Mouse (Mus musculus) midbrain, embryonic 13.5 days (tissue): Measurements from ENCODE around the gene Dbt. TPM values are rescaled to one million over a fixed set of nuclear protein-coding genes. Genes with fewer than 3 reads are reported as not detected.
A peak's percentile ranks its signal among the peaks of the same experiment; 100 is the strongest.

Source experiments
- ATAC-seq: fragments of 200-750 bp; cut with Nextera tagmentation; 2 replicates; pipeline ENCODE4 v1.8.0; 2017; ENCODE audit warnings: mild to moderate bottlenecking, moderate TSS enrichment, moderate library complexity
- H3K27ac ChIP-seq: fragments of 300-500 bp; sonication (generic); 2 replicates; pipeline ENCODE4 v1.5.1; 2015; ENCODE audit warnings: inconsistent platforms, mild to moderate bottlenecking, moderate library complexity
- H3K27me3 ChIP-seq: fragments of 300-500 bp; sonication (generic); 2 replicates; pipeline ENCODE4 v1.6.1; 2015; ENCODE audit warnings: mild to moderate bottlenecking, inconsistent platforms
- H3K36me3 ChIP-seq: fragments of 300-500 bp; sonication (generic); 2 replicates; pipeline ENCODE4 v1.6.1; 2015; ENCODE audit warnings: mild to moderate bottlenecking, inconsistent platforms
- H3K4me1 ChIP-seq: fragments of 300-500 bp; sonication (generic); replicated peaks from 2 replicates; pipeline ENCODE4 v1.6.1; 2015; ENCODE audit warnings: inconsistent platforms
- H3K4me2 ChIP-seq: fragments of 300-500 bp; sonication (generic); replicated peaks from 2 replicates; pipeline ENCODE4 v1.6.1; 2015; ENCODE audit warnings: moderate library complexity, mild to moderate bottlenecking, inconsistent platforms
- H3K4me3 ChIP-seq: fragments of 300-500 bp; sonication (generic); replicated peaks from 2 replicates; pipeline ENCODE4 v1.5.1; 2015; ENCODE audit warnings: mild to moderate bottlenecking, inconsistent platforms
- H3K9ac ChIP-seq: fragments of 300-500 bp; sonication (generic); replicated peaks from 2 replicates; pipeline ENCODE4 v1.6.1; 2015; ENCODE audit warnings: mild to moderate bottlenecking, inconsistent platforms
- H3K9me3 ChIP-seq: fragments of 300-500 bp; sonication (generic); 2 replicates; pipeline ENCODE4 v1.6.1; 2016; ENCODE audit warnings: mild to moderate bottlenecking, inconsistent platforms
- WGBS: fragments of 180-500 bp; shearing (Covaris S2); methylation state at CpG from one replicate; pipeline ENCODE4 v1.1.7; 2015; 5-methylcytosine and 5-hydroxymethylcytosine counted together
- polyA plus RNA-seq: library from polyadenylated mRNA; unstranded; fragments of >200 nt; fragmentation: Nextera tagmentation; extraction: Ambion mirVana; gene quantifications from 2 replicates; pipeline ENCODE4 v1.2.1, GENCODE M21; 2015

The Dbt gene
- 11.5 and 11.9 TPM in 2 replicates for polyA plus RNA-seq

DNA sequence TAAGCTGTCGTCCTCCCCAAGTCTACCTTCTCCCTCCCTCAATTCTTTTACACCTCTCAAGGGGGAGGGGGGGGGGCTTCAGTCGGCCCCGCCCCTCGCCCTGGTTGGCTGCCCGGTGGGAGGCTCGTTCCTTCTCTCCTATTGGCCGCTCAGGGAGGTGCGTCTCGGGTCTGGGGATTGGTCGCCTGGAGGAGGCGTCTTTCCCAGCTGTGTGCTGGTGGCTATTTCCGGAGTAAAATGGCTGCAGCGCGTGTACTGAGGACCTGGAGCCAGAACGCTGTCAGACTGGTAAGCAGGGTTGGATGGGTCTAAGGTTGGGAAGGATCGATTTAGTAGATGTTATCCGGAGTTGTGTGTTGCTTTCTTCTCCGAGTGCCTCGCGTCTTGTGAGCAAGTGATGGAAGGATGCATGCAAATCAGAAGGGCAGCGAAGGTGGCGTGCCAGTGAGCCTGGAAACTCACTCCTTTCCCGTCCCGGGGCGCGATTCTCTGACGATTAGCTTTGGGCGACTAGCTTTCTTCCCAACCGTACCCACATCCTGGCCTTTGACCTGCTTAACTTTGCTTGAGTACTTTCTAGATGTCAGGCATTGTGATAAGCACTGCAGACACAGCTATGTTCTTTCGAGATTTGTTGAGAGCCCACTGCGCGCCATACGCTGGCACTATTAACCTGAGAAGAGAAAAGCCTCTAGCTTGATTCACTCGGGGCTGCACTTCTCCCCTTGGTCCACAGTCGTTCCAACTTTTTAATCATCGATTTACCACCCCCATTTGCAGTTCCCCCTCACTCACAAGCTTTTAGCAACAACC is at the start of gene Dbt:
Gene Dbt, plus strand, starts transcription at position 167 of the 813 bp plus-strand sequence.
- Histone ChIP-seq H3K4me1 (peaks cover 15% of the 10 kb centered on the region), H3K27ac (no peak within 1 kb of the TSS), H3K4me2 (peak within 1 kb of the TSS; percentile 71), H3K9ac (peak within 1 kb of the TSS; percentile 72), H3K9me3 (no peaks in the 10 kb centered on the region), H3K36me3 (no peaks in the 10 kb centered on the region), H3K4me3 (peak within 1 kb of the TSS; percentile 69), H3K27me3 (no peaks in the 10 kb centered on the region; the same call in 1 of the 2 replicates)
- ATAC-seq = peak; percentile 95
- WGBS = 2% methylated on average over 36 of the region's 36 CpGs

DNA sequence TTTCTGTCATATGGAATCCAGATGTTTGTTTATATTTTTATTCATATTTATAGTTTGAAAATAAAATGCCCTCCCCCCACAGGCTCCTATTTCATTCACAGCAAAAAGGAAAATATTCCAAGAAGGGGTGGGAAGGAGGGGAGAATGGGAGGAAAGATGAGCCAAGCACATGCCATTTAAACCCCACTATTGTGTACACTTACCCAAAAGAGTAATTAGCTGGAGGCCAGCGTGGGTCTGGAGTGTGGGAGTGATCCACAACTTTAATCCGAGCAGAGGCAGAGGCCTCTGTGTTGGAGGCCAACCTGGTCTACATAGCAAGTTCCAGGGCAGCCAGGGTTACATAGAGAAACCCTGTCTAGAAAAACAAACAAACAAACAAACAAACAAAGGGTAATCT is 48.6 kb upstream of the Dbt start:
- Histone ChIP-seq H3K36me3 (no peaks in the 10 kb centered on the region), H3K9me3 (no peaks in the 10 kb centered on the region), H3K4me2 (no peak overlapping the region), H3K27ac (no peak overlapping the region), H3K4me3 (no peak overlapping the region), H3K4me1 (no peaks in the 10 kb centered on the region), H3K27me3 (no peaks in the 10 kb centered on the region), H3K9ac (no peak overlapping the region)
- 50% methylated on average over 2 of the region's 2 CpGs for WGBS
- no peak for ATAC-seq

DNA sequence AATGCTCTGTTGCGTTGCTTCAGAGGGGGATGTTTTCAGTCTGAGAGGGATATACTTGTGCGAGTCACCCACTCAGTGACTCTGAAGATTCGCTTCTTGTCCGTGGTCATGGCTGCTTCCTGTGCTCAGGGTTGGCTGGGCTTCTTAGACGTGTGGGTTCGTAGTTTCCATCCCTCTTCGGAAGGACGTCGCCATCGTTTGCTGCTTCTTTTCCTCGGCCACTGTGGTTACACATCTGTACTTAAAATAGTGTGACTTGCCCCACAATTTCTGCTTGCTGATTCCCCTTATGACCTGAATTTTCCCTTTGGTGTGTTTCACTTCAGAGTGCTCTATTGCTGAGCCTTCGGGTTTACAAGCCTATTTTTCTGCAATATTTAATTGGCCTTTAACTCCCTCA is 47.2 kb upstream of the Dbt start:
- no peak overlapping the region for H3K9ac ChIP-seq
- no peak for ATAC-seq
- WGBS = 95% methylated on average over 12 of the region's 12 CpGs
- no peak overlapping the region for H3K4me2 ChIP-seq
- H3K9me3 ChIP-seq = no peaks in the 10 kb centered on the region
- H3K27me3 ChIP-seq = no peaks in the 10 kb centered on the region
- no peak overlapping the region for H3K4me3 ChIP-seq
- H3K4me1 ChIP-seq = no peaks in the 10 kb centered on the region
- H3K27ac ChIP-seq = no peak overlapping the region
- H3K36me3 ChIP-seq = no peaks in the 10 kb centered on the region

DNA sequence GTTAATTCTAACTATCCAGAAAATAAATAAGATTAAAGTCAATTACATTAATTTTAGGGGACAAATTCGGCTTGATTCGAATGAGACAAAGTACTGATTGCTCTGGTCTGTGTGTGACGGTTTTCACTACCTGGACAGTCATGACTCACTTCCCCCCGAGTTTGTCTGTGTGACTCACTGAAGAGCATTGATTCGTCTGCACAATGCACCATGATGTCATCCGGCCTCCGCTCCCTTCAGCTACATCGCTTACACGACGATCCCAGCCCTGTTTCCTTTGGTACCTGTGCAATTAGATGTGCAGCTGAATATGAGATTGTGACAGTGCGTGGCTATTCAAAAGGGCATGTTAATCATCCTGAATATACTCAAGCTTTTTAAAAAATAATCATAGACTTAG is 38.3 kb upstream of the Dbt start:
- Histone ChIP-seq H3K9me3 (no peaks in the 10 kb centered on the region), H3K4me2 (no peak overlapping the region), H3K4me3 (no peak overlapping the region), H3K27ac (no peak overlapping the region), H3K27me3 (no peaks in the 10 kb centered on the region), H3K9ac (no peak overlapping the region), H3K4me1 (no peaks in the 10 kb centered on the region), H3K36me3 (no peaks in the 10 kb centered on the region)
- WGBS = 79% methylated on average over 11 of the region's 11 CpGs
- ATAC-seq = no peak

DNA sequence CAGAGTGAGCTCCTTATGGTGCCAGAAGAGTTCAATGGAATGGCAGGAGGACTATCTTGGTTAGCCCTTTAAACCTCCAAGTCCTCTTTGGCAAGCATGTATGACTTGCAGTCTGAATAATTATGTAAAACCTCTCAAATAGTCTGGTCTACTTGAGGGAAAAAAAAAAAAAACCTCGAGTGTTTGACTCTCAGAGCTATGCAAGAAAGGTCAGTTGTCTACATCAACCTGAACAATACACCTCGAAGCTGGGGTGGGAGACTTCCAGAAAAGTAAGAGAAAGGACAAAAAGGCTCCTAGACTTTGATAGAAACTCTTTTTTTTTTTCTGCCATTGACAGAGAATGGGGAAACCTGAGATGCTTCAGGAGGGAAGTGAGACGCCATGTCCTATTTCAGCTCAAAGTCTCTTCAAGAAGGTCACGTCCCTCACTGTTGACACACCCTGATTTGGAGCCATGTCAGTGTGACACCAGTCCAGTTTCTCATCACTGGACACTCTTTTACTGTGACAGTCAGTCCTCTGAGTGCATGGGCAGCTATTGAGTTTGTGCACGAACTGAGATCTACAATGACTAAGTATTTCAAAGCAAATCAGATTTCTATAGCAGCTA is 36.1 kb upstream of the Dbt start:
- Histone ChIP-seq H3K27ac (no peak overlapping the region), H3K36me3 (no peaks in the 10 kb centered on the region), H3K9me3 (no peaks in the 10 kb centered on the region), H3K4me1 (no peaks in the 10 kb centered on the region), H3K4me3 (no peak overlapping the region), H3K9ac (no peak overlapping the region), H3K27me3 (no peaks in the 10 kb centered on the region), H3K4me2 (no peak overlapping the region)
- WGBS = 58% methylated on average over 5 of the region's 5 CpGs
- no peak for ATAC-seq

DNA sequence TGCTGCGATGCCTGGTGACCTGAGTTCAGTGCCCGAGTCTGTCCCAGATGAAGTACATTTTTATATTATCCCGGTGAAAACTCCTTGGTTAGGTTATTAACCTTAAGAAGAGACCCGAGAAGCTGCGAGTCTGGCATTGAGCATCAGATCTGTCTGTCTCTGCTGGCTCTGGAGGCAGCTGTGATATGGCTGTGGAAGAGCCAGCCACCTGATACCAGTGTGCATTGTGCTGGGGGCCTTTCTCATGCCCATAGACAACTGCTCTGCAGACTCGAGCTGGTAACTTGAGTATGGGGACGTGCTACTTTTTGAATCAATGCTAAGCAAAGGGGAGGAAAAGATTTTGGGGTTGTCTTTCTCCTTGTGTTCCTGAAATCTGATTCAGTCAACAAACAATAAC is 35.5 kb upstream of the Dbt start:
- Histone ChIP-seq H3K4me2 (no peak overlapping the region), H3K4me1 (no peaks in the 10 kb centered on the region), H3K9me3 (no peaks in the 10 kb centered on the region), H3K27me3 (no peaks in the 10 kb centered on the region), H3K4me3 (no peak overlapping the region), H3K27ac (no peak overlapping the region), H3K9ac (no peak overlapping the region), H3K36me3 (no peaks in the 10 kb centered on the region)
- ATAC-seq = no peak
- WGBS = 88% methylated on average over 7 of the region's 7 CpGs

DNA sequence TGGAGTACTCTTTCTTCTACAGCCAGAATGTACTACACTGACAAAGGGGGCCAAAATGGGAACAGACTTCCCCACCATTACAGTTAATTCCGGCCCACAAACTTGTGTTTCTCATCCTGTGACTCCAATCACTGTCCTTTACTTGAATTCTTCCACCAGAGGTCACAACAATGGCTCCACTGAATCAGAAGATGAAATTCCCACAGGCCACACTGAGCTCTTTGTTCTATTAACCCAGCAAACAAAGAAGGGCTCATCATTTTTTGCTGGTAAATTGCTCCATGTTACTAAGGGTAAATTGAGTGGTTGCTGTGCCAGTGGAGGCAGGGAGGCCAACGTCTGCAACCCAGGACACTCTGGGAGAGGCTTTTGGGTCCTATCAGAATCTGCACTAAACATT is 32.8 kb upstream of the Dbt start:
- ATAC-seq = no peak
- no peaks in the 10 kb centered on the region for H3K27me3 ChIP-seq
- no peak overlapping the region for H3K4me3 ChIP-seq
- H3K9me3 ChIP-seq = no peaks in the 10 kb centered on the region
- WGBS = 54% methylated on average over 2 of the region's 2 CpGs
- H3K36me3 ChIP-seq = peaks cover 6% of the 10 kb centered on the region; the same call in 1 of the 2 replicates
- H3K4me1 ChIP-seq = no peaks in the 10 kb centered on the region
- no peak overlapping the region for H3K9ac ChIP-seq
- no peak overlapping the region for H3K4me2 ChIP-seq
- no peak overlapping the region for H3K27ac ChIP-seq

DNA sequence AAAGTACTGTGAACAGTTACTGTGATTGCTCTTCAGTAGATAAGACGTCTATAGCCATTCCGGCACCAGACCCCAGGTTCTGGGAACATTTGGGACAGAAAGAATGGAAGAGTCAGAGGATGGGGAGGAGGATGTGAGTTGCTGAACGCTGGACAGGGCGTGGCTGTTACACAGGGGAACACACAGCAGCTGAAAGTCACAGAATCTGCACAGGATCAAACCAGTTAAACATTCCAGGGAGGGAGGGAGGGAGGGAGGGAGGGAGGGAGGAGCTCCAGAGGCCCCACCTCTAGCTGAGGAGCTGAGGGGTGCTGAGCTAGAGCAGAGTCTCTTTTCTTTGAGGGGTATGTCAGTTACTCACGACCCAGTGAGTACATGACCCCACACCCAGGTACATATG is 31.9 kb upstream of the Dbt start:
- no peak overlapping the region for H3K9ac ChIP-seq
- WGBS = 61% methylated on average over 5 of the region's 5 CpGs
- H3K4me3 ChIP-seq = no peak overlapping the region
- H3K9me3 ChIP-seq = no peaks in the 10 kb centered on the region
- no peaks in the 10 kb centered on the region for H3K4me1 ChIP-seq
- H3K27ac ChIP-seq = no peak overlapping the region
- H3K27me3 ChIP-seq = no peaks in the 10 kb centered on the region
- H3K4me2 ChIP-seq = no peak overlapping the region
- H3K36me3 ChIP-seq = peaks cover 6% of the 10 kb centered on the region; the same call in 1 of the 2 replicates
- ATAC-seq = no peak

DNA sequence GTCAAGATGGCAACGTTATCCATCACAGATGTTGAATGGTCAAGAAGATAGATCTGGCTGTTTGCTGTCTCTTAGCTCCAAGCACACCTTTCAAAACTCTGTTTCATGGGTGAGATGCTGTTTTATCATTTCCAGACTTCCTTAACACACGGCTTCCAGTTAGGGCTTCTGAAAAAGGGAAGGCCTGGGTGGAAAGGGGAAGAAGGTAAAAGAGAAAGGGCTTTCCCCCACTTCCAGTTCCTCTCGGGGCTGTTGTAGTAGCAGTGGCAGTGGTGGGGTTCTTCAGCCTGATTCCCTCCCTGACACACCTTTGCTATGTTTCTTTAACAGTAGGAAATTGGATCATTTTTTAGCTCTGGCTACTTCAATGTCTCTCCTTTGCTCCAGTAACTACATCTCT is 30.1 kb upstream of the Dbt start:
- no peak overlapping the region for H3K27ac ChIP-seq
- H3K9ac ChIP-seq = no peak overlapping the region
- H3K4me3 ChIP-seq = no peak overlapping the region
- no peak for ATAC-seq
- no peaks in the 10 kb centered on the region for H3K4me1 ChIP-seq
- no peaks in the 10 kb centered on the region for H3K9me3 ChIP-seq
- peaks cover 20% of the 10 kb centered on the region for H3K36me3 ChIP-seq
- no peaks in the 10 kb centered on the region for H3K27me3 ChIP-seq
- H3K4me2 ChIP-seq = no peak overlapping the region
- WGBS = 87% methylated on average over 3 of the region's 3 CpGs

DNA sequence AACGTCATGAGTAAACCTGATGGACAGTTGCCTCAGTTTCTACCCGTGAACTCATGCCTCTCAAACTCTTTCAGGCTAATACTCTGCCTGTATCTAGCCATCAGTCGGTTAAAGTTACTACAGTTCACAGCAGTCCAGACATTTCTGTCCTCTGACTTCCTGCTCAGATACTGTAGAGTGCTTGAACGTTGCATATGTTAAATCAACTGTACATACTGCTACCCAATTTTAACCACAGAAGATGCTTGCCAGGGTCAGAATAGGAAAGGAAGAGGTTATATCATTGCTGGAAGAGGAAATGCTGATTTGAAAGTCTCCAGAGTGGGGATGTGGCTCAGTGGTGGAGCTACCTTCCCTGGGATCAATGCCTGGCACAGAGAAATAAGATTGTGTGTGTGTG is 29.6 kb upstream of the Dbt start:
- peaks cover 26% of the 10 kb centered on the region for H3K36me3 ChIP-seq
- H3K9me3 ChIP-seq = no peaks in the 10 kb centered on the region
- 91% methylated on average over 4 of the region's 4 CpGs for WGBS
- H3K27ac ChIP-seq = no peak overlapping the region
- H3K9ac ChIP-seq = no peak overlapping the region
- H3K4me2 ChIP-seq = no peak overlapping the region
- no peaks in the 10 kb centered on the region for H3K4me1 ChIP-seq
- no peak for ATAC-seq
- H3K27me3 ChIP-seq = no peaks in the 10 kb centered on the region
- H3K4me3 ChIP-seq = no peak overlapping the region

DNA sequence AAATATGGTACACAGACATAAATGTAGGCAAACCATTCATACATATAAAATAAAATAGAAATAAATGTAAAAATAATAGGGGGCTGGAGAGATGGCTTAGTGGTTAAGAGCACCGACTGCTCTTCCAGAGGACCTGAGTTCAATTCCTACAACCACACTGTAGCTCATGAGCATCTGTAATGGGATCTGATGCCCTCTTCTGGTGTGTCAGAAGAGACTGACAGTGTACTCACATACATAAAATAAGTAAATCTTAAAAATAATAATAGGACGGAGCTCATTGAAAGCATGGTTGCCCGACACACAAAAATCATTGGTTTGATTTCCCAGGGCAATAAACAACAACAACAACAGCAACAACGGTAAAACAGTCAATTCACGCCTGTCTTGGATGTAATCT is 21.9 kb upstream of the Dbt start:
- Histone ChIP-seq H3K4me3 (no peak overlapping the region), H3K27ac (no peak overlapping the region), H3K9ac (no peak overlapping the region), H3K4me2 (no peak overlapping the region), H3K4me1 (no peaks in the 10 kb centered on the region), H3K36me3 (peaks cover 87% of the 10 kb centered on the region), H3K9me3 (no peaks in the 10 kb centered on the region), H3K27me3 (no peaks in the 10 kb centered on the region)
- no peak for ATAC-seq
- WGBS = 95% methylated on average over 5 of the region's 5 CpGs

DNA sequence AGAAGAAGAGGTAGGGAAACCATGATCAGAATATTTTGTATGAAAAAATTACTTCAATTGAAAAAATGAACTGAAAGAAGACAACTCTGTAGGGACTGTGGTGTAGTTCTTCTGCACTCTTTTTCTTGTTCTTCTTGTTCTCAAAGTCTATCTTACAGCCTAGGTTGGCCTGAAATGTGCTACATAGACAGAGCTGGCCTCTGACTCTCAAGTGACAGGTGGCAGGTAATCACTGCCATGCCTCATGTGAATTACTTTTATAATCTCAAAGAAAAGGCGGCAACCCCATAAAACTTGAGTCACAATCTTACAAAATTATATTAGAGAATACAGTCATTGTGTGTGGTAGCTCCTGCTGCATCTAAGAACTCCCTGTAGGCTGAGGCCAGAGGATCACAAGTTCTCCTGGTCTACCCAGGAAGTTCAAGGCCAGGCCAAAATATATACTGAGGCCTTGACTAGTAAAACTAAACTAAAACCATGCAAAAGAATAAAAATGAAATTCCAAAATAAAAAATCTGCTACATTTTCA is 20.9 kb upstream of the Dbt start:
- Histone ChIP-seq H3K36me3 (peaks cover 87% of the 10 kb centered on the region), H3K9ac (no peak overlapping the region), H3K27ac (no peak overlapping the region), H3K4me1 (no peaks in the 10 kb centered on the region), H3K4me3 (no peak overlapping the region), H3K27me3 (no peaks in the 10 kb centered on the region), H3K4me2 (no peak overlapping the region), H3K9me3 (no peaks in the 10 kb centered on the region)
- ATAC-seq = no peak
- WGBS = 89% methylated on average over 1 of the region's 1 CpGs
